Mouse (Mus musculus): ENCODE results near the gene Rab5c. TPM values are rescaled to one million over a fixed set of nuclear protein-coding genes. Genes with fewer than 3 reads are reported as not detected.

Rab5c gene
- total RNA-seq, 1 experiment from 2014 or later = 75.3 TPM

- ATAC-seq (replicated peaks in 1 of 2; ENCODE audit: insufficient read depth in 1 of 2, low FRiP score in 2 of 2, low TSS enrichment in 1 of 2, low read depth in 1 of 2, poor library complexity in 2 of 2, severe bottlenecking in 2 of 2) = 0 out of 4 replicates have a peak, but pooled peaks of 1 of the 2 experiments have one; percentile 10
Measured at GRCm38 (mm10) chr11:100758707-100759610, 20.9 kb upstream of the Rab5c start.

- no peak for ATAC-seq (replicated peaks in 1 of 2; ENCODE audit: insufficient read depth in 1 of 2, low FRiP score in 2 of 2, low TSS enrichment in 1 of 2, low read depth in 1 of 2, poor library complexity in 2 of 2, severe bottlenecking in 2 of 2)
Measured at GRCm38 (mm10) chr11:100757566-100757965, 19.6 kb upstream of the Rab5c start.

GRCm38 (mm10) chr11:100756476-100756875 lies 18.5 kb upstream of the Rab5c start:
- no peak for ATAC-seq (replicated peaks in 1 of 2; ENCODE audit: insufficient read depth in 1 of 2, low FRiP score in 2 of 2, low TSS enrichment in 1 of 2, low read depth in 1 of 2, poor library complexity in 2 of 2, severe bottlenecking in 2 of 2)

- ATAC-seq (replicated peaks in 1 of 2; ENCODE audit: insufficient read depth in 1 of 2, low FRiP score in 2 of 2, low TSS enrichment in 1 of 2, low read depth in 1 of 2, poor library complexity in 2 of 2, severe bottlenecking in 2 of 2) = no peak
Measured at GRCm38 (mm10) chr11:100754693-100755057, 16.7 kb upstream of the Rab5c start.

GRCm38 (mm10) chr11:100754021-100754692 lies 16.1 kb upstream of the Rab5c start:
- ATAC-seq (replicated peaks in 1 of 2; ENCODE audit: insufficient read depth in 1 of 2, low FRiP score in 2 of 2, low TSS enrichment in 1 of 2, low read depth in 1 of 2, poor library complexity in 2 of 2, severe bottlenecking in 2 of 2) = no peak

- no peak for ATAC-seq (replicated peaks in 1 of 2; ENCODE audit: insufficient read depth in 1 of 2, low FRiP score in 2 of 2, low TSS enrichment in 1 of 2, low read depth in 1 of 2, poor library complexity in 2 of 2, severe bottlenecking in 2 of 2)
Measured at GRCm38 (mm10) chr11:100752294-100752693, 14.3 kb upstream of the Rab5c start.

GRCm38 (mm10) chr11:100750127-100750526 lies 12.1 kb upstream of the Rab5c start:
- no peak for ATAC-seq (replicated peaks in 1 of 2; ENCODE audit: insufficient read depth in 1 of 2, low FRiP score in 2 of 2, low TSS enrichment in 1 of 2, low read depth in 1 of 2, poor library complexity in 2 of 2, severe bottlenecking in 2 of 2)

- ATAC-seq (replicated peaks in 1 of 2; ENCODE audit: insufficient read depth in 1 of 2, low FRiP score in 2 of 2, low TSS enrichment in 1 of 2, low read depth in 1 of 2, poor library complexity in 2 of 2, severe bottlenecking in 2 of 2) = no peak
Measured at GRCm38 (mm10) chr11:100749469-100749868, 11.5 kb upstream of the Rab5c start.

- no peak for ATAC-seq (replicated peaks in 1 of 2; ENCODE audit: insufficient read depth in 1 of 2, low FRiP score in 2 of 2, low TSS enrichment in 1 of 2, low read depth in 1 of 2, poor library complexity in 2 of 2, severe bottlenecking in 2 of 2)
Measured at GRCm38 (mm10) chr11:100748620-100749019, 10.6 kb upstream of the Rab5c start.

- ATAC-seq (replicated peaks in 1 of 2; ENCODE audit: insufficient read depth in 1 of 2, low FRiP score in 2 of 2, low TSS enrichment in 1 of 2, low read depth in 1 of 2, poor library complexity in 2 of 2, severe bottlenecking in 2 of 2) = no peak
Measured at GRCm38 (mm10) chr11:100747114-100747513, 9.1 kb upstream of the Rab5c start.

GRCm38 (mm10) chr11:100746546-100746945 lies 8.5 kb upstream of the Rab5c start:
- ATAC-seq (replicated peaks in 1 of 2; ENCODE audit: insufficient read depth in 1 of 2, low FRiP score in 2 of 2, low TSS enrichment in 1 of 2, low read depth in 1 of 2, poor library complexity in 2 of 2, severe bottlenecking in 2 of 2) = no peak

- ATAC-seq (replicated peaks in 1 of 2; ENCODE audit: insufficient read depth in 1 of 2, low FRiP score in 2 of 2, low TSS enrichment in 1 of 2, low read depth in 1 of 2, poor library complexity in 2 of 2, severe bottlenecking in 2 of 2) = peak; percentile 69 to 83; a peak in 3 of 4 replicates
Measured at GRCm38 (mm10) chr11:100745085-100745484, 7.1 kb upstream of the Rab5c start.

GRCm38 (mm10) chr11:100741348-100741747 lies 3.3 kb upstream of the Rab5c start:
- ATAC-seq (replicated peaks in 1 of 2; ENCODE audit: insufficient read depth in 1 of 2, low FRiP score in 2 of 2, low TSS enrichment in 1 of 2, low read depth in 1 of 2, poor library complexity in 2 of 2, severe bottlenecking in 2 of 2) = no peak

GRCm38 (mm10) chr11:100738749-100739148 lies 734 bp upstream of the Rab5c start:
- ATAC-seq (replicated peaks in 1 of 2; ENCODE audit: insufficient read depth in 1 of 2, low FRiP score in 2 of 2, low TSS enrichment in 1 of 2, low read depth in 1 of 2, poor library complexity in 2 of 2, severe bottlenecking in 2 of 2) = no peak

- ATAC-seq (replicated peaks in 1 of 2; ENCODE audit: insufficient read depth in 1 of 2, low FRiP score in 2 of 2, low TSS enrichment in 1 of 2, low read depth in 1 of 2, poor library complexity in 2 of 2, severe bottlenecking in 2 of 2) = no peak
Measured at GRCm38 (mm10) chr11:100737105-100737733, 796 bp downstream of the Rab5c start.

- ATAC-seq (replicated peaks in 1 of 2; ENCODE audit: insufficient read depth in 1 of 2, low FRiP score in 2 of 2, low TSS enrichment in 1 of 2, low read depth in 1 of 2, poor library complexity in 2 of 2, severe bottlenecking in 2 of 2) = no peak
Measured at GRCm38 (mm10) chr11:100736746-100737080, 1.3 kb downstream of the Rab5c start.

- ATAC-seq (replicated peaks in 1 of 2; ENCODE audit: insufficient read depth in 1 of 2, low FRiP score in 2 of 2, low TSS enrichment in 1 of 2, low read depth in 1 of 2, poor library complexity in 2 of 2, severe bottlenecking in 2 of 2) = no peak
Measured at GRCm38 (mm10) chr11:100735954-100736745, 1.9 kb downstream of the Rab5c start.

Measured in hematopoietic stem cell, adult 5-6 weeks (primary cell).